Mouse (Mus musculus) lung, postnatal 0 days (tissue): ENCODE data around the gene Cdkl4. TPM values are rescaled to one million over a fixed set of nuclear protein-coding genes. Genes with fewer than 3 reads are reported as not detected.

Experiments used
- ATAC-seq: fragments of 200-750 bp; cut with Nextera tagmentation; 2 replicates; pipeline ENCODE4 v1.8.0; 2017; ENCODE audit warnings: moderate library complexity
- DNase-seq: peaks from one replicate; pipeline ENCODE4 v3.0.0-alpha.2; 2016; ENCODE audit warnings: low spot score
- H3K27ac ChIP-seq: fragments of 300-500 bp; sonication (generic); 2 replicates; pipeline ENCODE4 v1.5.1; 2014; ENCODE audit warnings: antibody characterized with exemption, mild to moderate bottlenecking, low read length, mixed read lengths
- H3K27me3 ChIP-seq: fragments of 300-500 bp; sonication (generic); replicated peaks from 2 replicates; pipeline ENCODE4 v1.6.1; 2014; ENCODE audit warnings: low read length, mixed read lengths; ENCODE audit not compliant: insufficient read depth
- H3K36me3 ChIP-seq: fragments of 300-500 bp; sonication (generic); 2 replicates; pipeline ENCODE4 v1.6.1; 2014; ENCODE audit warnings: low read length, mixed read lengths; ENCODE audit not compliant: insufficient read depth
- H3K4me1 ChIP-seq: fragments of 300-500 bp; sonication (generic); 2 replicates; pipeline ENCODE4 v1.6.1; 2014; ENCODE audit warnings: antibody characterized with exemption, low read depth, low read length, mixed read lengths; ENCODE audit not compliant: insufficient read depth
- H3K4me2 ChIP-seq: fragments of 300-500 bp; sonication (generic); replicated peaks from 2 replicates; pipeline ENCODE4 v1.6.1; 2014; ENCODE audit warnings: low read depth, mild to moderate bottlenecking, low read length, moderate library complexity, mixed read lengths
- H3K4me3 ChIP-seq: fragments of 300-500 bp; sonication (generic); 2 replicates; pipeline ENCODE4 v1.5.1; 2014; ENCODE audit warnings: low read depth, low read length
- H3K9ac ChIP-seq: fragments of 300-500 bp; sonication (generic); replicated peaks from 2 replicates; pipeline ENCODE4 v1.6.1; 2014; ENCODE audit warnings: low read depth, mild to moderate bottlenecking
- H3K9me3 ChIP-seq: fragments of 300-500 bp; sonication (generic); 2 replicates; pipeline ENCODE4 v1.6.1; 2016; ENCODE audit warnings: low read length, mixed read lengths
- CTCF ChIP-seq: IDR thresholded peaks from 2 replicates; pipeline ENCODE4 v1.5.1; 2016; ENCODE audit warnings: antibody characterized with exemption, mild to moderate bottlenecking
- EP300 ChIP-seq: IDR thresholded peaks from 2 replicates; pipeline ENCODE4 v1.6.1; 2016; ENCODE audit warnings: antibody characterized with exemption, mild to moderate bottlenecking, control low read depth
- WGBS: fragments of 180-500 bp; shearing (Covaris S2); extraction: QIAGEN DNeasy Blood & Tissue Kit; methylation state at CpG from one replicate; pipeline ENCODE4 v1.1.7; 2014; 5-methylcytosine and 5-hydroxymethylcytosine counted together
- polyA plus RNA-seq: library from polyadenylated mRNA; unstranded; fragments of >200 nt; fragmentation: Nextera tagmentation; extraction: Ambion mirVana; gene quantifications from 2 replicates; pipeline ENCODE4 v1.2.1, GENCODE M21; 2015

Cdkl4 gene
- polyA plus RNA-seq, 1 experiment from 2014 or later: 3.4 TPM

- ATAC-seq (no peak), DNase-seq (no peak)
- TF ChIP-seq EP300 (no peak), CTCF (no peak)
- H3K4me1 ChIP-seq: no peaks in the 10 kb centered on the region
- no peak overlapping the region for H3K4me3 ChIP-seq
- no peaks in the 10 kb centered on the region for H3K9me3 ChIP-seq
- no peak overlapping the region for H3K4me2 ChIP-seq
- no peak overlapping the region for H3K9ac ChIP-seq
- H3K27me3 ChIP-seq: no peaks in the 10 kb centered on the region
- no peak overlapping the region for H3K27ac ChIP-seq
- 77% methylated on average over 3 of the region's 3 CpGs for WGBS
- no peaks in the 10 kb centered on the region for H3K36me3 ChIP-seq
Observed at GRCm38 (mm10) chr17:80523231-80523630, 54.4 kb downstream of the Cdkl4 start.

DNA sequence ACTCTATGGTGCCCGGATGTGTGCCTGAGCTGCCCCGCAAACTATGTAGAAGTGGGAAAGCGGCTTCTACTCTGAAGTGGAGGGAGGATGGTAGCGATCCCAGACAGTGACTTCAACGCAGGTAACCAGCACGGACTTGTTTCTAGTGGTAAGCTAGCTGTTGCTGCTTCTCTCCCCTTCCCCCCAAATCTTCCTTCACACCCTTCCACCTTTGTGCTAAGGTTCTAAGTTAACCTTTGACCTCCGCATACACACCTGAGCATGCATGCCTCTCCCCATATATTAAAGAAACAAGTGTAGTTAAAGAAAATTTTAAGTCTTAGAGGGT lies 55.4 kb downstream of the Cdkl4 start:
- Histone ChIP-seq H3K36me3 (no peaks in the 10 kb centered on the region), H3K9me3 (no peaks in the 10 kb centered on the region), H3K4me1 (no peaks in the 10 kb centered on the region), H3K9ac (no peak overlapping the region), H3K4me2 (no peak overlapping the region), H3K27me3 (no peaks in the 10 kb centered on the region), H3K4me3 (no peak overlapping the region), H3K27ac (no peak overlapping the region)
- ATAC-seq (no peak), DNase-seq (no peak)
- WGBS: 71% methylated on average over 7 of the region's 7 CpGs
- TF ChIP-seq CTCF (no peak), EP300 (no peak)

GRCm38 (mm10) chr17:80521521-80522228 lies 55.9 kb downstream of the Cdkl4 start:
- Histone ChIP-seq H3K4me2 (no peak overlapping the region), H3K4me3 (no peak overlapping the region), H3K27me3 (no peaks in the 10 kb centered on the region), H3K9me3 (no peaks in the 10 kb centered on the region), H3K27ac (no peak overlapping the region), H3K9ac (no peak overlapping the region), H3K4me1 (no peaks in the 10 kb centered on the region), H3K36me3 (no peaks in the 10 kb centered on the region)
- WGBS: 73% methylated on average over 4 of the region's 4 CpGs
- ATAC-seq (no peak), DNase-seq (no peak)
- TF ChIP-seq EP300: no peak
- no peak for TF ChIP-seq CTCF

- Histone ChIP-seq H3K4me3 (no peak overlapping the region), H3K36me3 (no peaks in the 10 kb centered on the region), H3K9ac (no peak overlapping the region), H3K27ac (no peak overlapping the region), H3K4me2 (no peak overlapping the region), H3K4me1 (no peaks in the 10 kb centered on the region), H3K9me3 (no peaks in the 10 kb centered on the region), H3K27me3 (no peaks in the 10 kb centered on the region)
- ATAC-seq (no peak), DNase-seq (no peak)
- no peak for TF ChIP-seq CTCF
- no peak for TF ChIP-seq EP300
- 72% methylated on average over 8 of the region's 8 CpGs for WGBS
Observed at GRCm38 (mm10) chr17:80520537-80520936, 57.1 kb downstream of the Cdkl4 start.

GRCm38 (mm10) chr17:80518811-80519210 lies 58.8 kb downstream of the Cdkl4 start:
- Histone ChIP-seq H3K27me3 (no peaks in the 10 kb centered on the region), H3K9me3 (no peaks in the 10 kb centered on the region), H3K36me3 (no peaks in the 10 kb centered on the region), H3K4me3 (no peak overlapping the region), H3K4me1 (no peaks in the 10 kb centered on the region), H3K9ac (no peak overlapping the region), H3K27ac (no peak overlapping the region), H3K4me2 (no peak overlapping the region)
- no peak for ATAC-seq
- no peak for DNase-seq
- no peak for TF ChIP-seq EP300
- TF ChIP-seq CTCF: no peak
- WGBS: 88% methylated on average over 12 of the region's 12 CpGs

DNA sequence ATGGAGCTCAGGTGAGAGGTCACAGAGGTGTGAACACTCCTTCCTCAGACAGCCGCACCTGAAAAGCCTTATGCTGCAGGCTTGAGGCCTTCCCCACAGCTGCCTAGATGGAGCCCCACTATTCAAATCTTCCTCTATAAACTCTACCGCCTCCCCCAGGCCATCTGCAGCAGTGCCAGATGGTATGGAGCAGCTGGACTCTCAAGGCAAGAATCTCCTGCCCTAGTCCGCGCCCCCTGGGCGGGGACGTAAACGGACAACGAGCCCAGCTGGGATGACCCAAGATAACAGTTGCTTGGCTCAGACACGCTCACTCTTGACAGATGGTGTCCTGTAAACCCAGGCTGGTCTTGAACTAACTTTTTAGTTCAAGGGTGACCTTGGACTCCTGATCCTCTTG lies 60.4 kb downstream of the Cdkl4 start:
- H3K4me1 ChIP-seq: no peaks in the 10 kb centered on the region
- WGBS: 59% methylated on average over 9 of the region's 9 CpGs
- H3K9ac ChIP-seq: no peak overlapping the region
- ATAC-seq (no peak), DNase-seq (no peak)
- H3K27ac ChIP-seq: no peak overlapping the region
- TF ChIP-seq EP300 (no peak), CTCF (no peak)
- no peaks in the 10 kb centered on the region for H3K27me3 ChIP-seq
- H3K4me2 ChIP-seq: no peak overlapping the region
- H3K36me3 ChIP-seq: no peaks in the 10 kb centered on the region
- H3K9me3 ChIP-seq: no peaks in the 10 kb centered on the region
- no peak overlapping the region for H3K4me3 ChIP-seq

- no peaks in the 10 kb centered on the region for H3K36me3 ChIP-seq
- no peak for ATAC-seq
- 84% methylated on average over 9 of the region's 9 CpGs for WGBS
Observed at GRCm38 (mm10) chr17:80515956-80516355, 61.7 kb downstream of the Cdkl4 start.

More at GRCm38 (mm10) chr17:80515956-80516355, 61.7 kb downstream of the Cdkl4 start:
- no peaks in the 10 kb centered on the region for H3K27me3 ChIP-seq
- no peaks in the 10 kb centered on the region for H3K4me1 ChIP-seq
- H3K9ac ChIP-seq: no peak overlapping the region
- no peak for DNase-seq
- no peaks in the 10 kb centered on the region for H3K9me3 ChIP-seq
- no peak overlapping the region for H3K27ac ChIP-seq
- H3K4me2 ChIP-seq: no peak overlapping the region
- TF ChIP-seq EP300 (no peak), CTCF (no peak)
- no peak overlapping the region for H3K4me3 ChIP-seq
